Mouse (Mus musculus) pancreas, adult 10 weeks (tissue): ENCODE measurements around the gene Rpl37a. TPM values are rescaled to one million over a fixed set of nuclear protein-coding genes. Genes with fewer than 3 reads are reported as not detected.

Source experiments
- polyA plus RNA-seq: library from polyadenylated mRNA; stranded (reverse); fragments of 350-450 nt; fragmentation: Illumina TruSeq; extraction: RNeasy Lipid Tissue Mini Kit (QIAGEN cat#74804); gene quantifications from one replicate; pipeline ENCODE4 v1.2.3, GENCODE M21; 2015; ENCODE audit warnings: low read depth, low replicate concordance; ENCODE audit not compliant: insufficient read depth

Gene Rpl37a
- polyA plus RNA-seq = 687 TPM

GRCm38 (mm10) chr1:72710753-72711653 is at the start of gene Rpl37a:
Rpl37a (plus strand) TSS chr1:72711290.

GRCm38 (mm10) chr1:72700479-72700878 is 10.6 kb upstream of the Rpl37a start, which contains the start of gene Ankar:
Ankar (minus strand) TSS chr1:72700579.

Other genes starting within 250 kb of the Rpl37a start
- gene March4, start 174.4 kb upstream of the Rpl37a start, polyA plus RNA-seq = 0.79 TPM
- 4.0 TPM for gene Smarcal1, start 128.0 kb upstream of the Rpl37a start, polyA plus RNA-seq
- gene Ankar, start 10.7 kb upstream of the Rpl37a start, polyA plus RNA-seq = not detected
- 3.0 TPM for gene Igfbp2, start 113.2 kb downstream of the Rpl37a start, polyA plus RNA-seq
- 107 TPM for gene Igfbp5, start 163.6 kb downstream of the Rpl37a start, polyA plus RNA-seq